Mouse (Mus musculus) gastrocnemius, postnatal 25 days (tissue): ENCODE measurements around the gene Fnbp1. TPM values are rescaled to one million over a fixed set of nuclear protein-coding genes. Genes with fewer than 3 reads are reported as not detected.
"Not testable (repeated sequence)": the region's sequence is repeated elsewhere in the genome, so short reads cannot be mapped to it uniquely, and the experiment has no call there.

ENCODE experiments used
- DNase-seq: peaks from one replicate; pipeline ENCODE4 v3.0.0; 2022
- long read RNA-seq, 2 experiments: library from polyadenylated mRNA; stranded (forward); transcript quantifications; one replicate each; pipeline ENCODE4 v2.0.0; 2021
- total RNA-seq, 2 experiments: library from RNA; stranded (reverse); gene quantifications; 1 replicate in 1 of 2; 2 replicates in 1 of 2; pipeline ENCODE4 v1.2.3; 2021

Fnbp1 gene
- total RNA-seq = 10 to 100 TPM; 10.1 to 10.9 TPM
- long read RNA-seq, experiment 1, partial matches to known transcripts = 1 of 1 reads
- long read RNA-seq, experiment 1, other reads (novel, unspliced or antisense) = 0 of 1 reads
- long read RNA-seq, experiment 2, partial matches to known transcripts = 1 of 4 reads
- long read RNA-seq, experiment 2, other reads (novel, unspliced or antisense) = 3 of 4 reads

DNA sequence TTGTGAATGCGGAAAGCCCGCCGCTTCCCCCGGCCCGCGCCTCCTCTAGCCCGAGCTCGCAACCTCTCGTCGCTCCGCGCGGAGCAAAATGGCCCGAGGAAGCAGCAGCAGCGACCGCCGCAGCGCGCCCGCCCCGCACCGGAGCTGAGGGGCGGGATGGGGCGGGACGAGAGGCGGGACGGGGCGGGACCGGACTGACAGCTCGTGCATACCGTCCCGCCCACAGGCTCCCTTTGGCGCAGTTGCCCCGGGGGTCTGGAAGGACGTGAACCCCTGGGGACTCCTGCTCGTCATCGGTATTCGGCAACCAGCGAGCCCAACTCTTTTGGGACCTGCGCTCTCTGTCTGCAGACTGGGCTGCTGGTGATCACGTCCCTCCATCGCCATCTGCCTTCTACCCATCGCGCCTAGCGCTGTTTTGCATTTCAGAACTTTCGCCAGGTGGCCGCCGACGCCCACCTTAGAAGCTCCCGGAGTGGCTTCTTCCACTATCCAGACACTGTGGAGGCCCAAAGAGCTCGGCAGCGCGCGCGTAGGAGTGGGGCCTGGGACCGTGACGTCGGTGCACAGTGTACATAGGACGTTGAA, at the start of gene Fnbp1:
Gene Fnbp1, minus strand, starts transcription at position 142 of the 588 bp plus-strand sequence.
- DNase-seq = peak; percentile 90

DNA sequence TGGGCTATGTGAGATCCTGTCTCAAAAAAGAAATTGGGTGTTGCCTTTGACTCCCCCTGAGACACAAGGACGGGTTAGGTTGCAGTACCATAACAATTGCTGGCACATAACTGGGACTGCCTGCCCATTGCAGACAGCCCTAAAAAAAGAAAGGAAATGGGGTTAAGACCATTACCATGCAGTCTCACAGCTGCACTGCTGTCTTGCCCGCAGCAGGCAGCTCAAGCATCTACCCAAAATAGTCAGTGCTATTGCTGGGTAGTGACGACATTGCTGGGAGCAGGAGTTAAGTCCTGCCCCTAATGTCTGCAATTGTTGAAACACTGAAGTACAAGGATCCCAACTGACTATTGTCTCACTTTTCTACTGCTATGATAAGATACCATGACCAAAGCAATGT, 47.8 kb upstream of the Fnbp1 start:
- no peak for DNase-seq

DNA sequence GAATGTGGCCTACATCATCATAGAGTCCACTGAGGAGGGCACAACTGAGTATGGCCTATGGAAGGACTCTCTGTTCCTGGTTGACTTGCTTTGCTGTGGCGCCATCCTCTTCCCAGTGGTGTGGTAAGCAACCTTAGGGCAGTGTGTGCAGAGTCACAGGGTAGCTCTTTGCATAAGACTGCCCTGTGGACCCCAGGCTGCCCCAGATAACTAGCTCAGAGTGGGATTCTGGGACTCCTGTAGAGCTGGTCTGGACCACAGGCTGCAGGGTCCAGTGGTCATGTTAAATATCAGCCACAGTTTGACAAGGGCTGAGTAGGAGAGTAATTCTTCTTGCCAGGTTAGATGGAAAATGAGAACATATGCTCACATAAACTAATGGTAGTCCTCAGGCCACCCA, 46.9 kb upstream of the Fnbp1 start:
- DNase-seq = no peak

DNA sequence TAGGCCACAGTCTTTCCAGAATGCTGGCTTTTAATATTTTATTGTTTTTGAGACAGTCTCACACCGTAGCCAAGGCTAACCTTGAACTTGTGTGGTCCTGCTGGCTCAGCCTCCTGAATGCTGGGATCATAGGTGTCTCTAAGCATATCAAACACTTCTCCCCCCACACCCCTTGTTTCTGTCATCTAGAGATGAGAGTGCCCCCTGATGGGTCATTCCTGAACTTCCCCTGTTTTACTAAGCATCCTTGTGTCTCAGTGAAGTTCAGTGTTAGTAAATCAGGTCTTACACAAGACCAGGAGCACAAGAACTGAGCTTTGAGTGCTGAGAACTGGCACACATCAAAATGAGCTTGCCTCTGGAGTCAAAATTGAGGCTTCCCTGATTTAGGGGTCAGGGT, 42.0 kb upstream of the Fnbp1 start:
- no peak for DNase-seq

DNA sequence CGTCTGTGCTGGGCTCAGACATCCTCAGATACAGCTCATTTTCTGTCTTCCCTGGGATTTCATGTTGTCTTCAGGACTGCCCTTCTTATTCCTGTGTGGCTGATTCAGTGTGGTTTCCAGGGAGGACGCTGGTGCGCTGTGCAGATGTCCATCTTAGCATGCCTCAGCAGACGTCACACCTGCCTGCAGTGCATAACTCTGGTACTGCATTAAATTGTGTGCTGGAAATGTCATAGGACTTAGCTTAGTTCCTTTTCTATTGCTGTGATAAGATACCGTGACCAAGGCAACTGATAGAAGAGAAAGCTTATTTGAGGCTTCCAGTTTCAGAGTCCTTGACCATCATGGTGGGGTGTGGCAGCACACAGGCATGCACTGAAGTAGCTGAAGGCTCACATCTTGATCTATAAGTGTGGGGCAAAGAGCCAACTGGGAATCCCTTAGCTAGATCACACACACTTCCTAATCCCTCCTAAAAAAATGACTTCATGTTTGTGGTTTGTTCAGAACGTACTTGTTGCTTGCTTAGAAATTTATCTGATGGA, 41.0 kb upstream of the Fnbp1 start:
- no peak for DNase-seq

DNA sequence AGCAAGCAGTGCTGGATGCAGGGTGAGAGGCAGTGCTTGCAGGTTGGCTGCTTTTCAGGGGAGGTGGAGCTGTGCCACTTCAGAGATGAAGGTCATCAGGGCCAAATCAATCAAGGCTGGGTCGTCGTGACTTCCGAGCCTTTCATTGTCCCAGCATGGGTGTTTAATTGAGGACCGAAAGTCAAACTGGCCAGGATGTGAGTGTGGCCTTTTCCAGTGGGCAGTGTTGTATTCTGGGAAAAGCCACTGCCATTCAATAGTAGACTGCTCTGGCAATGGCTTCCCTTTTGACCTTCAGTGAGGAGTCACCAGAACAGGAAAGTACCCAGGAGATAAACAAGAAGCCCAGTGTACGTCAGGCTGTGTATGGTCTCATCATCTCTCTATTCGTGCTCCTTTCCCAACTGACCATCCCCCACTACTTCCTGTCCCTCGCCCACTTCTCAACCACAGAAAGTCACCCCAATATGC, 38.3 kb upstream of the Fnbp1 start:
- DNase-seq = no peak

DNA sequence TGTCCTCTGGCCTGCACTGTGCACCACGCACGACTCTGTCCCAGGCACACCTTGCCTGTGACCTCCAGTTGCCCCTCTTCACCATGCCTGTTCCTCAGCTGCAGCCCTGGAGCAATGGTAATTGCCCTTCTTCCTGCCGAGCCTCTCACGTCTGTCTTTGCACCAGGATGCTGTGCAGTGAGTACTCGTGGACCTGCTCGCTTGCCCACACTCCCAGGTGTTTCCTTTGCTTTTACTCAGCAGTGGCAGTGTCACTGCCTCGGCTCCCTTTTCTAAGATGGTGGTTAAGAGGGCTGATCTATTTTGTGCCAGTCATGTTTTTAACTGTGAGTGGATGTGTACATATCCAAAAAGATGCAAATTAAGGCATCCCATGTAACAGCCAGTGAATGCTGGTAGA, 37.7 kb upstream of the Fnbp1 start:
- no peak for DNase-seq

DNA sequence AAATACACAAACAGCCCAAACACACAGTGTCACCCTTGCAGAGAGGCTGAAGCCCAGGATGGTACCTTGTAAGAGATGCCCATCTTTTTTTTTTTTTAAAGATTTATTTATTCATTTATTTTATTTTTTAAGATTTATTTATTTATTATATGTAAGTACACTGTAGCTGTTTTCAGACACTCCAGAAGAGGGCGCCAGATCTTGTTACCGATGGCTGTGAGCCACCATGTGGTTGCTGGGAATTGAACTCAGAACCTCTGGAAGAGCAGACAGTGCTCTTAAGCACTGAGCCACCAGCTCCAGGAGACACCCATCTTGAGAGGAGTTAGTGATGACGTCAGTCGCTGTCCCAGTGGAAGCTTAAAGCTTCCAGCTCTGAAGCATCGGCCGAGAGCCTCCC, 36.8 kb upstream of the Fnbp1 start:
- DNase-seq = not testable (repeated sequence)

DNA sequence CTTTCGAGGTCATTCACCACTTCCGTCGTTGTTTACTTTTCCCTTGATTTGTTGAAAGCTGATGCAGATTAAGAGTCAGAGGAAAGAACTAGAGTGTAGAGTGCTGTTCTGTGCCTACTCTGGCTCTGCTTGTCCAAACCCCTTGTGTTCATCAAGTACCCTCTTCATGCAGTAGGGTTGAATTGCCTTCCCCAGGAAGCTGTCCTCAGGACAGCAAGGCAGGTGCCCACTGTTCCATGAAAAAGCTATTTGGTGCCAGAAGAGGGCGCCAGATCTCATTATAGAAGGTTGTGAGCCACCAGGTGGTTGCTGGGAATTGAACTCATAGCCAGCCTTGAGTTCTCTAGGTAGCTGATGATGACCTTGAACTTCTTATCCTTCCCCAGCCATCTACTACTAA, 31.5 kb upstream of the Fnbp1 start:
- no peak for DNase-seq

DNA sequence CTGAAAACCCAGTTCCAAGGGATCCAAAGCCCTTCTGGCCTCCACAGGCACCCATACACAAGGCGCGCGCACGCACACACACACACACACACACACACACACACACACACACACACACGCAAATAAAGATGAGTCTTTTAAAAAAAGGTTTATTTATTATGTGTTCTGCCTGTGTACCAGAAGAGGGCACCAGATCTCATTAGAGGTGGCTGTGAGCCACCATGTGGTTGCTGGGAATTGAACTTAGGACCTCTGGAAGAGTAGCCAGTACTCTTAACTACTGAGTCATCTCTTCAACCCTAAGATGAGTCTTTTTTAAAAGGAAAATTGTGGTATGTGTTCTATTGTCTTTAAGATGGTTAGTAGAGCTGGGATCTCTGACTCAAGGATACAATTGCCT, 30.7 kb upstream of the Fnbp1 start:
- DNase-seq = no peak

DNA sequence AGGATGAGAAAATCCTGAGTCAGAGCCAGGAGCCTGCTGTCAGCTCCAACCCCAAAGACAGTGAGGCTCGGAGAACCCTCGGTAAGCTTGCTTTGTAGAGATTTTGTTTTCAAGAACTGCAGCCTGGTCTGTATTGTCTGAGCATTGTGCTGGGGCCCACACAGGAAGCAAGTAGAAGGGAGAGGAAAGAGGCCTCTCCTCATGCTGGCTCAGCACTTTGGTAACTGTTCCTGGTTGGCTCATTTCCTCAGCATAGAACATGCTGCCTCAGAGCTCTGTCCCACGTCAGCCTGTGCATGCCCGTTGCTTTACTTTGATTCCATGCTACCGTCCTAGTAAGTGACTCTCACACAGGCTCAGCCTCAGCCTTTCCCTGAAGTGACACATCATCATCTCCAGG, 30.2 kb upstream of the Fnbp1 start:
- DNase-seq = no peak

DNA sequence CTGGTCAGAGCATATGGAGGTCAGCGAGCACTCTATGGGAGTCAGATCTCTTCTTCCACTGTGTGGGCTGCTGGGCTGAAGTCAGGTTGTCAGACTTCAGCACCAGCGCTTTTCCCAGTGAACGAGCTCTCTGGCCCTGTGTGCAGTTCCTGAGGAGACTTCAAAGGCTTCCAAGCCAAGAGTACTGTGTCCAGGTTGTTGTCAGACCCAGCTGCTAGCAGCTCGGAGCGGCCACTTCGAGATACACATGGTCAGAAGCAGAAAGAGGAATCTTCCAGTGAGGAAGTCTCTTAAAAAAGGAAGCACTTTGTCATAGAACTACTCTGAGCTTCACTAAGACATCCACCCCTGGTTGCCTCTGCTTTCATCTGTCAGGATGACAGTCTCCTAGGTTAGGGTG, 28.4 kb upstream of the Fnbp1 start:
- no peak for DNase-seq

DNA sequence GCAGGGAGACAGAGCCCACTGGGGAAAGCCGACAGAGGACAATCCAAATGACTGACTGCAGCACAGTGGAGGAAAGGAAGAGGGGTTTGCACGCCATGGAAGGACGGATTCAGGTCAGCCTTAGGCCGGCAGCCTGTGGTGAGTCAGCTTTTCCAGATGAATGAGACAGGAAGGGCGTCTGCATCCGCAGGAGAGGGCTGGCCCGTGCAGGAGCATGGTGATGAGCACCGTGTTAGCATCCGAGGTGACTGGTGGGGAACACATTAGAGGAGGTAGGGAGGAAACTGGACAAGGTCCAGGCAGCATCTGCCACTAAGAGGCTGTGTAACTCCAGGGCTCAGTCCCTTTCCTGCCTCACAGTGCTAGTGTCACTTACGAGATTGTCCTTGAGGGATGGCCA, 27.2 kb upstream of the Fnbp1 start:
- peak; percentile 33 for DNase-seq

DNA sequence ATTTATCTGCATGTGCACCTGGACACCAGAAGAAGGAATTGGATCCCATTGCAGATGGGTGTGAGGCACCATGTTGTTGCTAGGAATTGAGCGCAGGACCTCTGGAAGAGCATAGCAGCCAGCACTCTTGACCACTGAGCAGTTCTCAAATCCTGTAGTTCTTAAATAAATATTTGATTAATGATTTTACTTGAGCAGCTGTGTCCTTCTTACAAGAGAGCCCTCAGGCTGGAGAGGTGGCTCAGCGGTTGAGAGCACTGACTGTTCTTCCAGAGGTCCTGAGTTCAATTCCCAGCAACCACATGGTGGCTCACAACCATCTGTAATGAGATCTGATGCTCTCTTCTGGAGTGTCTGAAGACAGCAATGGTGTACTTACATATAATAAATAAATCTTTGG, 25.8 kb upstream of the Fnbp1 start:
- DNase-seq = not testable (repeated sequence)

DNA sequence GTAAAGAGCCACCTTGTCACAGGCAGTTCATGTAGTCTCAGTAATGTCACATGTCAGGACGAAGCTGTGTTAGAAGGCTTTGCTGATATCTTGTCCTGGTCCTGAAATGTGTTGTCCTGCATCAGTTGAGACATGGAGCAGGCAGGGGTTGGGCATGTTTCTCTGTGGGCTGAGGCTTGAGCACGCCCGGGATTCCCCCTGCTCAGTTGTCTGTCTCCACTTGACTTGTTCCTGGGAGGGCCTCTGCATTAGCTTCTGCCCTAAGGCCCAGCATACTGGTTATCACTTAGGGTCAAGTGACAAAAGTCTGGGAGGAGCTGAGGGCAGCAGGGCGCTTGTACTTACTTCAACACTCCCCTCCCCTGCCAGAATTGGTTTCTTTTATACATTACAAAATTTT, 23.7 kb upstream of the Fnbp1 start:
- DNase-seq = no peak

DNA sequence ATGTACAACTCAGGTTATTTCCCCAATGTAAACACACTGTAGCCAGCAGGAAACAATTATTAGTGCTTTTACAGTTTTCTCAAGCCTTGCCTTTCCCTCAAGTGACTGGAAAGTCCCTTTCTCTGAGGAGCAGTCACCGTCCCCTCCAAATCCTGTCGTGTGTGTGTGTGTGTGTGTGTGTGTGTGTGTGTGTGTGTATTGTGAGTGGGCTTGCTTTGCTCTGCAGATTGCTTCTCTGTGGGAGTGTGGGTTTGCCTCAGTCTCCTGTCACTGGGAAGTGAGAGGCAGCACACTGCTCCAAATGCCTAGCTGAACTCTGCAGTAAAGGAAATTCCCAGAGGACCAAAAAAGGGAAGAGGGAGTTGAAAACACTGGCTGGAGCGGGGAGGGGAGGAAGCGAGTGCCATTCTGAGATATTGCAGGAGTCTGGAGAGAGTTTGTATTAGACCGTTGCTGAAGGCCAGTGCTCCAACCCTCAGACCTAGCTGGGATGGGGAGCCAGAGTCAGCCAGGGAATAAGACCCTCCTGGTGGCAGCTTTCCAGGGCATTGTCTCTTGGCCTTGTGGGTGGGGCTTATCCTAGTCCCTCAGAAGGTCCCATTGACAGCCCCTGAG, 23.1 kb upstream of the Fnbp1 start:
- DNase-seq = no peak

DNA sequence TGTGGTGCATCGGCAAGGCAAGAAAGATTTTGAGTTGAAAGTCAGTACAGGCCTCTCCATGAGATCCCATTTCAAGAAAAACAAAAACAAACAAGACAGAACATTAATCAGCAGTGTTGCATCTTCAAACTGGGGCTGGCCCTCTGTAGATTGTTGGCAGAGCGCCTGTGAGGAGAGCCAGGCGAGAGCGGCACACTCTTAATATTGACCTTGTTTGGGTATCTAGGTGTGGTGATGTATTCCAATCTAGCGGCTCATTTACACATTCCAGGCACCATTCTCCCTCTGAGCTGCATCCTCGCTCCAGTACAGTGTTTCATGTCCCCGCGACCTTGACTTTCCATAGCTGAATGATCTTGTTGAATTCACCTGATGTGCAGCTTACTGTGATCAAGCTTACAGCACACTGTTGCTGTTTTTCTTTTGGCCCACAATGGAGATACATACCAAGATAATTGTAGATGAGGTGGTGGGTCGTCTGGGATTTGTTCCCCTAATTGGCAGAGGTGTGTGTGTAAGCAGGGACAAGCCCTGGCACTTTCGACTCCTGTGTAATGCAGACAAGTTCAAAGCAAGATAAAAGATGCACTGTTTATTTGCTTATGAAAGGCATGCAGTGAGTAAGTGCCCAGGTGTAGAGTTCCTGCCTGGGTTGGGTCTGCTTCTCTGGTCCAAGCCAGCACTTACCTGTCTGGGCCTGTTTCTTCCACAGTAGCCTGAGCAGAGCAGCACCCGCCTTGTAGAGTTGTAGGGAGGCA, 21.7 kb upstream of the Fnbp1 start:
- DNase-seq = no peak

DNA sequence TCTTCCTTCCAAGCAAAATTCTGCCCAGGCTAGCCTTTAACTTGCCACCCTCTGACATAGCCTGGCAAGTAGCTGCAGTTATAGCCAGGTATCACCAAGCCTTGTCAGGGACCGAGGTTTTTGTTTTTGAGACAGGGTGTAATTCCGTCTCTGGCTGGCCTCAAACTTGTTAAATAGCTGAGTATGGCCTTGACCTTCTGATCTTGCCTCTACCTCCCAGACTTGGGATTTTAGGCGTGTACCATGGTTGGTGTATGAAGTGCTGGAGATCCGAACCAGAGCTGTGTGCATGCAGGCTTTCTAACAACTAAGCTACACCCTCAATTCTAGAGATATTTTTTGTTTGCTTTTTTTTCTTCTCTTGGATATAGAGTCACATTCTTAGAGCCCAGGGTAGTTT, 19.8 kb upstream of the Fnbp1 start:
- no peak for DNase-seq

DNA sequence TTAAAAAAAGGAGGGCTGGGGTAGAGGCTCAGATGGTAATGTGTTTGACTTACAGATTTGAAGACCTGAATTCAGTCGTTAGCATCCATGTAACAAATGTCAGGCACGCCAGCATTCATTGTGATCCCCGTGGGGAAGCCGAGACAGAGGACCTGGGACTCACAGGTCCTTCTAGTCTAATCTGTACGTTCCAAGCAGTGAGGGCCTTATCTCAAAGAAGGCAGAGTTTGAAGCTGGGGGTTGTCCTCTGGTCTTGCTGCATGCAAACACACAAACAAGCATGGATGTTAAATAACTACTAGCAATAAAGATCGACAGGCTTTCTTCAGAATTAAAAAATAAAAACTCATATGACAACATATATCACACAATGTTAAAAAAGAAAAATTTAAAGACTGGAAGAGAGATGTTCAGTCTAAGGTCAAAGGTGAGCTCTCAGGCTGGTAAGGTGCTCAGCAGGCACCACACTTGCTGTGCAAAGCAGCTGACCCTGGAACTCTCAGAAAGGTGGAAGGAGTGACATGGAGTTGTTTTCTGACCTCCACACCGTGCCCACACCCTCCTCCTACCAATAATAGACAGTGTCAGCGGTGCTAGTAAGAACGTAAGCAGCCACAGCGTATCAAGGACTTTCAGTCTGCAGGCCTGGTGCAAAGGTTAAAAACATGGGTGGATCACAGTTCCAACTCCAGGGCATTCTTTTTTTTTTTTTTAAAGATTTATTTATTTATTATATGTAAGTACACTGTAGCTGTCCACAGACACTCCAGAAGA, 18.5 kb upstream of the Fnbp1 start:
- no peak for DNase-seq

DNA sequence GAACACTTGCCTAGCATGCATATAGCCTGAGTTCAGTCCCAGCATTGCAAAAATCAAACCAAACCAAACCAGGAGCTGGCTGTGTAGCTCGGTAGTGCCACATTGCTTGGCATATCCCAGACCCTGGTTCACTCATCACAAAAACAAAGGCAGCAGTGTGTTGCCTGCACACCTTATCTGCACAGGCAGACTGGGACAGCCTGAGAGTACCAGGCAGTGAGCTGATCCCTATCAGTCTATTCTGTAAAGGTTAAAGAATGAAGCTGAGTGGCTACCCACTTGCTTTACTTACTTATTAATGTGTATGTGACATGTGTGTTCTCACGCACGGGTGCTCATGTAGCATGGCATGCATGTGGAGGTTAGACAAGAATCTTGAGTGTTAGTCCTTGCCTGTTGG, 15.0 kb upstream of the Fnbp1 start:
- DNase-seq = no peak

DNA sequence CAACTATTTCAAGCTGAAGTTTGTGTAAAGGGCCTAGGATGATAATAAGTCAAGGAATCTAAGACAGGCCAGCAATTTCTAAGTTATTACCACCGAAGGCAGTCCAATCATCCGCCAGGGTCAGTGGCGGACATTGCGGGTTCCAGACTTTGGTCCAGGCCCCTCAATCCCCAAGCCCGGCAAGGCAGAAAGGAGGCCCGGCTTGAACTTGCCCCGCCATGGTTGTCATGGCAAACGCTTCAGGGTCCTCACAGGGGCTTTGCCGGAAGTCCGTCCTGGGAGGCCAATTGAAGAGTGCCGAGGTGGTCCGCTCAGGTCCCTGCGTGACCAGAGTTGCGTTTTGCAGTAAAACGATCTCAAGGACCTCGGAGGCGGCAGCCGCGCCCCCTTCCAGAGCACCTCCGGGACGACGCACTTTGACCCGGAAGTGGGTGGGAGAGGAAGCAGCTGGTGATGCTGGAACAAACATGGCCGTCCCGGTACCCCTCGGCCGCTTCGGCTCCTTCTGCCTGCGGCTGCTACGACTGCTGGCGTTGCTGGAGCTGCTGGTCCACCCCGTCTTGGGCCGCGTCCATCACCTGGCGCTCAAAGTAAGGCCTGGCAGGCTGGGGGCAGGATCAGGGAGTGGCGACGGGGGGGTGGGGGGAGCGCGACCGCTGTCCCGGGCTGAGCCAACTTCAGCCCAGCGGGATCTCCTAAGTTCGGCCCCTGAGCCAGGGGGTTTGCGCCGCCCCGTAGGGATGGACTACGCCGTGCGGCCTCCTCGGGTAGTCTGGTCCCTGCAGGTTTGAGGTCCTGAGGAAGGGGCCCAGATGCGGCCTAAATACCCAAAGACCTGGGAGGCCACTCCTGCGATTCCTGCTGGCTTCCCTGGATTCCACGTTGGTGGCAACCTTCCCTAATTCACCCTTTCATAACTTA, 10.3 kb upstream of the Fnbp1 start, which contains the start of gene Gpr107:
Gene Gpr107, plus strand, starts transcription at position 425 of the 921 bp plus-strand sequence.
- peak; percentile 79 for DNase-seq
